Mouse (Mus musculus) bone marrow macrophage, adult 2 months (primary cell): ENCODE results near the gene Rbp3.

Experiments used
- CTCF ChIP-seq: IDR thresholded peaks from 2 replicates; pipeline ENCODE4 v1.5.1; 2012; ENCODE audit warnings: low read depth, mild to moderate bottlenecking, low read length, moderate library complexity
- POLR2A ChIP-seq: IDR thresholded peaks from 2 replicates; pipeline ENCODE4 v1.6.1; 2012; ENCODE audit warnings: mild to moderate bottlenecking, low read depth, low read length, borderline replicate concordance

- TF ChIP-seq POLR2A (no peak), CTCF (no peak)
Observed at GRCm38 (mm10) chr14:33904851-33905250, 49.0 kb upstream of the Rbp3 start.
